Mouse (Mus musculus): ENCODE measurements around the gene Bace1. TPM values are rescaled to one million over a fixed set of nuclear protein-coding genes. Genes with fewer than 3 reads are reported as not detected.

The Bace1 gene
- polyA plus RNA-seq, 1 experiment from 2014 or later = 19.5 TPM

Other genes with a start within 250 kb of the Bace1 start
- gene Cep164, start 9.9 kb upstream of the Bace1 start, polyA plus RNA-seq (2014; fragmentation: Nextera tagmentation; extraction: Ambion mirVana) = 15.2 and 19.8 TPM in 2 replicates
- 11.2 and 16.7 TPM in 2 replicates for gene Pcsk7, start 67.9 kb downstream of the Bace1 start, polyA plus RNA-seq (2014; fragmentation: Nextera tagmentation; extraction: Ambion mirVana)
- 39.3 and 45.9 TPM in 2 replicates for gene Rnf214, start 68.3 kb downstream of the Bace1 start, polyA plus RNA-seq (2014; fragmentation: Nextera tagmentation; extraction: Ambion mirVana)
- gene Tagln, start 97.5 kb downstream of the Bace1 start, polyA plus RNA-seq (2014; fragmentation: Nextera tagmentation; extraction: Ambion mirVana) = 365 and 386 TPM in 2 replicates
- gene Sidt2, start 116.7 kb downstream of the Bace1 start, polyA plus RNA-seq (2014; fragmentation: Nextera tagmentation; extraction: Ambion mirVana) = 34.7 and 36.0 TPM in 2 replicates
- gene Pafah1b2, start 174.1 kb downstream of the Bace1 start, polyA plus RNA-seq (2014; fragmentation: Nextera tagmentation; extraction: Ambion mirVana) = 155 and 163 TPM in 2 replicates
- gene Sik3, start 174.2 kb downstream of the Bace1 start, polyA plus RNA-seq (2014; fragmentation: Nextera tagmentation; extraction: Ambion mirVana) = 10.0 and 10.1 TPM in 2 replicates